Mouse (Mus musculus) gastrocnemius, postnatal 10 days (tissue): ENCODE data around the gene Pan2. TPM values are rescaled to one million over a fixed set of nuclear protein-coding genes. Genes with fewer than 3 reads are reported as not detected.

Experiments used
- total RNA-seq, 2 experiments: library from RNA; stranded (reverse); gene quantifications; 2 replicates each; pipeline ENCODE4 v1.2.3; 2021

The Pan2 gene
- total RNA-seq, 2 experiments from 2014 or later = 10.0 to 13.9 TPM

Other genes with a start within 250 kb of the Pan2 start
- 10 to 100 TPM; 76.1 to 84.5 TPM for gene Ptges3, start 244.4 kb upstream of the Pan2 start, total RNA-seq
- gene Atp5b, start 220.1 kb upstream of the Pan2 start, total RNA-seq = 1,000 to 10,000 TPM; 3,585 to 4,036 TPM
- gene Baz2a, start 211.8 kb upstream of the Pan2 start, total RNA-seq = 10 to 100 TPM; 16.1 to 22.7 TPM
- gene Rbms2, start 123.0 kb upstream of the Pan2 start, total RNA-seq = 10 to 100 TPM; 64.2 to 65.3 TPM
- gene Gls2, start 108.9 kb upstream of the Pan2 start, total RNA-seq = 1 to 10 TPM; 1.1 to 1.4 TPM
- gene Spryd4, start 91.5 kb upstream of the Pan2 start, total RNA-seq = 10 to 100 TPM; 36.9 to 37.7 TPM
- not detected for gene Mip, start 77.5 kb upstream of the Pan2 start, total RNA-seq
- 1 to 10 TPM; 7.5 to 8.8 TPM for gene Timeless, start 71.3 kb upstream of the Pan2 start, total RNA-seq
- under 1 TPM; 0.14 to 0.20 TPM for gene Apon, start 49.2 kb upstream of the Pan2 start, total RNA-seq
- under 1 TPM in 1 of 2 experiments, not detected in 1; 0.20 TPM for gene Apof, start 34.7 kb upstream of the Pan2 start, total RNA-seq
- gene Stat2, start 32.8 kb upstream of the Pan2 start, total RNA-seq = 1 to 10 TPM; 5.9 to 7.6 TPM
- not detected for gene Il23a, start 4.6 kb upstream of the Pan2 start, total RNA-seq
- 10 to 100 TPM; 62.5 to 71.7 TPM for gene Cnpy2, start 19.1 kb downstream of the Pan2 start, total RNA-seq
- gene Cs, start 34.4 kb downstream of the Pan2 start, total RNA-seq = 100 to 1,000 TPM; 483 to 549 TPM
- gene Coq10a, start 65.7 kb downstream of the Pan2 start, total RNA-seq = 100 to 1,000 TPM; 170 to 198 TPM
- 10 to 100 TPM; 47.3 to 50.9 TPM for gene Ankrd52, start 73.8 kb downstream of the Pan2 start, total RNA-seq
- gene Slc39a5, start 97.9 kb downstream of the Pan2 start, total RNA-seq = not detected
- gene Nabp2, start 108.2 kb downstream of the Pan2 start, total RNA-seq = 10 to 100 TPM; 50.7 to 51.3 TPM
- gene Rnf41, start 108.3 kb downstream of the Pan2 start, total RNA-seq = 10 to 100 TPM; 16.4 to 19.1 TPM
- gene Smarcc2, start 155.9 kb downstream of the Pan2 start, total RNA-seq = 10 to 100 TPM; 47.0 to 62.8 TPM
- gene Myl6, start 190.8 kb downstream of the Pan2 start, total RNA-seq = 100 to 1,000 TPM; 305 to 356 TPM
- 100 to 1,000 TPM in 1 of 2 experiments, 10 to 100 TPM in 1; 68.8 to 101 TPM for gene Myl6b, start 195.3 kb downstream of the Pan2 start, total RNA-seq
- 10 to 100 TPM; 22.5 to 30.4 TPM for gene Esyt1, start 222.5 kb downstream of the Pan2 start, total RNA-seq
- gene Zc3h10, start 244.4 kb downstream of the Pan2 start, total RNA-seq = 1 to 10 TPM; 5.2 to 6.3 TPM
- 1,000 to 10,000 TPM; 1,962 to 2,082 TPM for gene Rpl41, start 246.0 kb downstream of the Pan2 start, total RNA-seq